Mouse (Mus musculus) forelimb bud, embryonic 11.5 days (tissue): ENCODE data around the gene Hoxb8.

Source experiments
- DNase-seq: peaks from one replicate; pipeline ENCODE4 v3.0.0-alpha.2; 2012; ENCODE audit warnings: low read depth, low spot score

The Hoxb8 gene

DNA sequence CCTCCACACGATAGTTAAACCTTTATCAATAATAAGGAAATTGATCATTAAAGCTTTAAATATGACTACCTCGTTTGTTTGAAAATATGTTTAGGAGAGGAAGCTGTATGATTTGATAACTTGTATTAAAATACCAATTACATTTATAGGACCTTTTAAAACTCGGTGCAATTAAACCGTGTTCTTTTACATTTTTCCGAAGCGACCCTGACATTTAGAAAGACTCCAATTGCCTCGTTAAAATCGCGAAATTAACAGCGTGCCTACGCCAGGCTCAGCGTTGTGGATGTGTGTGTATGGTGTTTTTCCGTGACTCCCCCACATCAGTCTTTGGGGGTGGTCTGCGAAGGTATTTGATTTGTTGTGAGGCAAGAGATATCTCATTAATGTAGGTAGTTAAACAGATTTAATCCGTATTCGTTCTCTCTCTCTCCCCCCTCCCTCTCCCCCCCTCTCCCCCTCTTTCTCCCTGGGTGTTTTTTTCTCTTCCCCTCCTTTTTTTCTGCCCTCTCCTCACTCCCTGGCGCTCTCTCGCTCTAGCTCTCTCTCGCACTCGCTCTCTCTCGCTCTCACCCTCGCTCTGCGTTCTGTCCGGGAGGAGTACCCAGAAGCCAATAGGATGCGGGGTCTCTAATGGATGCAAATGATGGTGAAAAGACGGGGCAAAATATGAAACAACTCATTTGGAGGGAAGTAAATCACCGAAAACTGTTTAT, at the start of gene Hoxb8:
Gene Hoxb8, plus strand, starts transcription at position 51 of the 716 bp plus-strand sequence.
- no peak for DNase-seq

DNA sequence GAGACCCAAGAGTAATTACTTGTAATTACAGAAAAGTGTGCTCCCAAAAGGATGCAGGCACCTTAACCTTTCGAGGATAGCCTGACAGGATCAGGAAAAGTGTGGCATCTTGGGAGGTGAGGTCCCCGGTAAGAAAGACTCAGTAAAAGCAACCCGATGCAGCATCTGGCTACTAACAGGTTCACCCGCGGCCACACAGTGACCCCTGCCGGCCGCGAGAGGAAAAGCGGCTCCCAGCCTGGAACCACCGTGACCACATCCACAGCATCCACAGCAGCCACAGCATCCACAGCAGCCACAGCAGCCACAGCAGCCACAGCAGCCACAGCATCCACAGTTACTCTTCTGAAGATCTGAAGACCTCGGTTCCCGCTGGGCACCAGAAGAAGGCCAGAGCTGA, 46.8 kb upstream of the Hoxb8 start:
- DNase-seq = no peak

DNA sequence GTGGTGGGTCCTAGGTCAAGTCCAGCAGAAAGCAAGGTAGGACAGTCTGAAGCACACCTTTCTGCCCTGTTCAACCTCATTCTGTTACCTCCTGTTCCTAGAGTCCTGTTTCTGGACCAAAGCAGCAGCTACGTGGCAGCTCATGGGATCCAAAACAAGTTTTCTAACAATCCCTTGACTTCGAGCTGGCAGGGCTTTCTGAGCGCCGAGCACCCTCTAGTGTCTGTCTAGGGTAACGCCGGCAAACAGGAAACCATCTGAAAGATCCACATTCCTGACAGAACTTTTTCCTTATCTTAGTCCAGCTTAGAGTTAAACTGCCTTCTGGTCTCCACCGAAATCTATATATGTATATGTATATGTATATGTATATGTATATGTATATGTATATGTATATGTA, 41.5 kb upstream of the Hoxb8 start:
- DNase-seq = peak; percentile 67

DNA sequence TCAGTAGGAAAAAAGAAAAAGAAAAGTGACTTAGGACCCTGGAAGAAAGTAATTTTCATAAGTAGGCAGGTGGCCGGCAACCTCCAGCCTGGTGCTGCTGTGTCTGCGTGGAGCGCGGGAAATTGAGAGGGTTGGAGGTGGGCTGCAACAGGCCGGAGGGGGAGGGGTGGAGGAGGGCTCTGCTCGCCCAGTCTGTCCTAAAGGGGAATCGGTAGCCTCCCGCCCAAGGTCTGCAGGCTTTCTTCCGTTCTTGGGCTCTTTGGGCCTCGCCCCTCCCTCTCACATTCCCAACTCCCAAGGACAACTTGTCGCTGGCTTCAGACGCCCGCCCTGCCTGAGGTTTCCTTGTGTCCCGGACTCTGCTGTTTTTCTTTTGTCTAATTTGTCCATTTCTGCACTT, 30.8 kb upstream of the Hoxb8 start:
- no peak for DNase-seq

DNA sequence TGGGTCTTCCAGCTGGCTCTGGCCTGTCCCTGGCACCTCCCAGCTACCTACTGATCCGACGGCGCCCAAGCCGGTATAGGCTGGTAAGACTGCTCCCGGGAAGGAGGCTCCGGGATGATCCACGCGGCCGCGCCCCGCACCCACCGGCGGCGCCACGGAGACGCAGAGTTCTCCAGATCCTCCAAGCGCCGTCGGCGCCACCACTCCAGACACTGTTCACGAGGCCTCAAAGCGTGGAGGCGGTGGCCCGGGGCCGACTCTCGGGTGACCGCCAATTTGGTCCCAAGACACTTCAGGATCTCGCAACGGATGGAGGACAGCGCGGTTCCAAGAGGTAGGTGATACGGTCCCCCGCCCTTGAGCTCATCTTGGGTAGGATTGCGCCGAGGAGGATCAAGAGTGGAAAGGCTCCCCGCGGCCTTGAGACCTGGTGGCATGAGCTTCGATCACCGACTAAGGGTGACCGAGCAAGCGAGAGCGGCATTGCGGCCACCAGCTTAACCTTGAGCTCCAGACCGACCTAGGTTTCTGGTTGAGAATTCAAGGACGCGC, 30.1 kb upstream of the Hoxb8 start:
- no peak for DNase-seq

DNA sequence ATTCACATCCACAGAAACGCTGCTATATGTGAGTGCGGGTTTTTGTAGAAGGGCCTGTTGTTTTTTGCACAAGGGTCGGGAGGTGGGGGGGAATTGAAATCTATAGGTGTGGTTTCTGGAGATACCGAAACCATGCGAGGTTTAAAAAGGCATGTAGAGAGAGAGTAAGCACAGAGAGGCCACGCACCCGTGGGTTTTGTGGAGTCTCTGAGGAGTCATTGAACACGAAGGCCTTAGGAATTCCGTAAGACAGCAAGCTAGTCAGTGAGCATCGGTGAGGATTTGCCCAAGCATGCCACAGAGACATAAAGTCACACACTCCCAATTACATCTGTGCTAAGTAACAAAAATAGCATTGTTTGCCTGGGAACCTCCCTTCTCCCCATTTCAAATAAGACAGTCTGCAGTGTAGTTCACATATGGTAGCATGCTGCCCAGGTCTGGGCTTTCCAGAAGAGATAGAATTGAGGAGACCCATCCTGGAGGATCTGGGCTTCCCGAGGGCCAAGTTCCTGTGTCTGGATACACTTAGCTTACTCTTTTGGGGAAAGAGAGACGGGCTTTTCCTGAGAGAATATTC, 29.1 kb upstream of the Hoxb8 start:
- no peak for DNase-seq

DNA sequence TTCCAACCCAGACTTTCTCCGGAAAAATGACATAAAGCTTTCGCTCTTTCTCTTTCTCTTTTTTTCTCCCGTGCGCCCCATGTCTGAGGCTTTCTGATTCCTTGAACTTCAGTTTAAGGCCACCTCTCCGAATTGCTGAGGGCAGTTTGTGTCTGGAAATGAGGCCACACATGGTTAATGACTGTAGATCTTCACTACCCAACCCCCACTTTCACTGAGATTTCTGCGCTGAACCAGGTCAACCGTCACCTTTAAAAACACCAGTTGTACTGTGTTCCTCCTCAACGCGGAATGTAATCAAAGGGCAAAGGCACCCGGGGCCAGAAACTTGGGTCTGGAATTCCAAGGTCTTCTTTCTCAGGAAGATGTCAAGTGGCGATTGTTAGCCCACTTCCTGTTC, 27.5 kb upstream of the Hoxb8 start:
- DNase-seq = no peak

DNA sequence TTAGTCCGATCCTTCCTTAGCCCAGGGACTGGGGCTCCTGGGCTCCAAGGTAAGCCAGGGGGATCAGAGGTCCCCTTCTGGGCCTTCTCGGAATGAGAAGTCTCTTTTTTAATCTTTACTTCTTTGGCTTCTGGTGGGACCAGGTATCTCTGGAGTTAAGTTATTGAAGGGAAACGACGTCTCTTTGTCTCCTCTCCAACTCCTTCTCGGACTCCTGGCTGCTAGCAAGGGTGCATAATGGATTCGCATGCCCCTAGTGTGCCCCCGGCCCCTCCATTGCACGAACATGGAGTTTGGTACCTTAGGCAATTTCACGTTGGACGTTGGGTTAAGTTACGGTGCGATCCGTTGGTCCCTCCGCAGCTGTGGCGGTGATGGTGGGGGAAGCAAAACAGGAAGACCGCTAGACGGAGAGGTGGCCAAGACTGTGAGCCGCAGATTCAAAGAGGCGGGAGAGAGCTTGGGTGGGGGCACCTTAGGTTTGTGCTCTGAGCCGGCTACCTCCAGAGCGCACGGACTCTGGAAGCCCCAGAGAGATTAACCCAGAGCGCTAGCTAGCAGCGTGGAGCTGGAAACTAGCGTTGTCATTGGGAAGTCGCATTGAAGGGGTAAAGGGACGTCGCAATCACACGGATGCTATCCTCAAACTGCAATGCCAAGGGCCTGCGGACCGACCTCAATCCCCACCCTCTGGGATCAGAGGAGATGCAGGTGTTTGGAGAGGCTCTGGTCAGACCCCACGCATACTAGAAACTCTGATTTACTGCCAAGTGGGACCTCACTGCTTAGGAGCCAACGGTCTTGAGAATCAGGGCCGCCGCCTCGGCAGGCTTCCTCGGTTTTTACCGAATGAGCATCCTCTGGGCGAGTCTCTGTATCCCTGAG, 26.4 kb upstream of the Hoxb8 start:
- no peak for DNase-seq

DNA sequence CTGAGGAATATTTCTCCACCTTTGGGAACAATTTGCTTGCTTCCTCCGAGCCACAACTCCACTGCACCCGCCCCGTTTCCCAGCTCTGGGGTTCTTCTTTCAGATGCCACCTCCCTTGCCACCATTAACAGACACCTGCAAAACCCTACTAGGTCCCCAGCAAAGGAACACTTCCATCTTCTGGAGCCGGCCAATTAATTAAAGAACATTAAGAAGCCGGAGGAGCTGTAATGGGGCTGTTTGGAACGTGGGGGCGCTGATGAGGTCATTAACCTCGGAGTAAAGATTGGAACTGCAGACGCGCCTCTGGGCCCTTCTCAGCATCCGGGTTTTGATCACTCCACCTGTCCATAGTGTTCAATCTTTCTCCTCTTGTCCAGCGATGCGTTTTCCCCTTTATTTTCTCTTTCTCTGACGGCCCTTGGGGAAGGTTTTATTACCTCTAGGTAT, 25.7 kb upstream of the Hoxb8 start:
- DNase-seq = no peak

DNA sequence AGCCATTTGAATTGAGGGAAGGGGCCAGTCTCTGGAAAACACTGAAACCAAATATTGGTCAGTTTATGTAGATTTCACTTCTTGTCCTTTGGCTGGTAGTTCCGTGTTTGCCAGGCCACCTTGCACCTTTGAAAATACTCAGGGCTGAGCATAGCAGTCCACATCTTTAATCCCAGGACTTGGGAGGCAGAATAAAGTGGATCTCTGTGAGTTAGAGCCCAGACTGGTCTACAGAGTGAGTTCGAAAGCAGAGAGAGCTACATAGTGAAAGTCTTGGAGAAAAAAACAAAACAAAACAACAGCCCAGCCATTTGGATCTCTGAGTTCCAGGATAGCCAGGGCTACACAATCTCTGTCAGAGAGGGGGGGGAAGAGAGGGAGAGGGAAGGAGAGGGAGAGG, 24.6 kb upstream of the Hoxb8 start:
- DNase-seq = no peak

DNA sequence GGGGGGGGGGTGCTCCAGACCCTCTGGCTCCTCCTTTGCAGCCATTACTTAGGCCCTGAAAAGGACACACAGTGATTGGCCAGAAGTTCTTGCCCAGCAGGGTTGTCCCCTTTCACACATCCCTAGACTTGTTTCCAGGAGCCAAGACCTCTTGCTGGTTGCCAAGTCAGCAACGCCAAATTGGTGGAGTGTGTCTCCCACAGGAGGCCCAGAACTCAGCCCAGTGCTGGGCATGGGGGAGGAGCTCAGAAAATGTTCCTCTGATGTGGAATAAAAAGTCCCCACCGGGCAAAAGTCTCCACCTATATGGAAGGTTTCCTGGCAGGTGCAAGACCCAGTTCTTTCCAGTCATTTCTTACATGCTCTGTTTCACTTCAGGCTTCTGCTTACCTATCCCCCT, 22.7 kb upstream of the Hoxb8 start:
- no peak for DNase-seq

DNA sequence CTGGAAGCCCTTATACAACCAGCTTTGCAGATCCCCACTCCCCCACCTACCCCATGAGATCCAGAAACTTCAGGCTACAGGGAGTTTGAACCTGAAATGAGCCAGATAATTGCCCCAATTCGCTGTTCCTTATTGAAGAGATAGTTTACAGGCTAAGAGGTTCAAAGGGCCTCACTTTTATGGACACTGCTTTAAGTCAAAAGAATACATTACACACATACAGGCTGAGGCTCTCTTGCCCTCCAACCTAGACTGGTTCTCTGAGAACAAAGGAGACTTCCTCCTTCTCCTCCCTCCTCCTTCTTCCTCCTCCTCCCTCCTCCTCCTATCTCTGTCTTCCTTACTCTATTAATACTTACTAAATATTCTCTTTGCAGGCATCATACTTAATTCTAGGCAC, 22.2 kb upstream of the Hoxb8 start:
- no peak for DNase-seq

DNA sequence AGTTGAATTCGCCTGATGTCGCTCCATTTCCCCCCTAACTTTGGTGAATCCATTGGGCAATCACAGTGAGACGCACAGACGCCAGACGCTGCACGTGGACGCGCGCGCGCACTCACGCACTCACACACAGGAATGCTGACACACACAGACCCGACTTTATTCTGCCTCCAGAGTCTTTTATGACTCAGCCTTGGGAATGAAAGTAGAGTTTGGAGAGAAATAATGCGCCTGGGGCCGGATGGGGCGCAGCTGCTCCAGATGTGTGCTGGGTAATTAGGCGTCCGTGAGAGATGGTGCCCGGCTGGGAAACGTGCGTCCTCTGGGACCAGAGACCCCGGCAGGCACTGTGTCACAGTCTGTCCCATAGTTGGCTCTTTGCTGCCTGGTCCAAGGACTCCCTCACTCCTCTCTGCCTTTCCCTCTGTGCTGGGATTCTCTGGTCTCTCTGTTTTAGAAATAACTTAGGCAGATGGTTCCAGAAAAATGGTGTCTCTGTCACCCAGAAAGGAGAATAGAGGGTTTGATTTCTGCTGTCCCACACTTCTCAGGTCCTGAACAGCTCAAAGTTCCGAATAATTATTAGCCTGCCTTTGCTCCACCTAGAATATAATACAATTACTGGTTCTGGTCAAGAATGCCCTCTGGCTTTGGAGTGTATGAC, 21.3 kb upstream of the Hoxb8 start:
- no peak for DNase-seq

DNA sequence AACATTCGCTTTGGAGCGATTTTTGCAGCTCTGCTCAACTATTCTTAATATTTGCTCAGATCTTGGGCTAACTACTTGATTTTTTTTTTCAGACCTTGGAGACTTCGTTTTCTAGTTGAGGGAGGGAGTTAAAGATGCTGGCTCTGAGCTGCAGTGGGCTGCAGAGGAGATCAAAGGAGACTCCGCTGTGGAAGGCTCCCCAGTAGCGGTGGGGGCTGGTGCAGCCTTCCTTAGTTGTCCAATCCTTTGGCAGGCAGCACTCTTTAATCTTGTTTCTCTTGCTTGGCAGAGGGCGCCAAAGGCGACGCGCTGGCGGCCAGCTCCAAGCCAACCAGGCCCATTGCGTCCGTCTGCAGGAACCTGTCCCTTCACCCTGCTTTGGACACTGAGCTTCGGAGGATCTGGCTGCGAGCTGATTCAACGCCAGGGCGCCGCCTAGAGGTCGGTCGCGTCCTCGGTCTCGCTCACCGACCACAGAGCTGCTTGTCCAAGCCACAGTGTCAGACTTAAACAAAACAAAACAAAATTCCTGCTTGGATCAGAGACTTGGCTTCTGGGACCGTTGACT, 20.3 kb upstream of the Hoxb8 start:
- peak; percentile 80 for DNase-seq

DNA sequence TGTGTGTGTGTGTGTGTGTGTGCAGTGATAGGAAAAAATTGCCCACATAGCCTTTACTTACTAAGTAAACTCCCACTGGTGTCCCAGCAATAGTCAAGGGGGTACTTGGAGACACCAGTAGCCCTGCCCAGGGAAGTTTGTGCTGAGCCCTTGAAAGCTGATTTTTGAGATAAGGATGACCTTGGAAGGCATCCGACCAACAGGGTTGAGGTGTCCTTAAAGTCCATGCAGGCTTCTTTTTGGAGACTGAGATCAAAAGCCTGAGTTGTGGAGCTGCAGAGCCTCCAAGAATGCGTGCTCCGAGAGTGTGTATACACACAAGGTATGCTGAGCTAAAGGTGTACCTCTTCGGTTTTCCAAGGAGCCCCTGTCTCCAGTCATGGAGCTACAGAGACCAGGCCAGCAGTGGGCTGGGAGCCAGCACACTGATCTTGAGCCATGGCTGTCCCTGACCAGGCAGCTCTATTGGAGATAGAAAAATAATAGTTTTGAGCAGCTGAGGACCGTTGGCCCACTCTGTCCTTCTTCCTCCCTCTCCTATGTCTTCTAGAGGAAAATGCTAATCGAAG, 19.4 kb upstream of the Hoxb8 start:
- DNase-seq = no peak

DNA sequence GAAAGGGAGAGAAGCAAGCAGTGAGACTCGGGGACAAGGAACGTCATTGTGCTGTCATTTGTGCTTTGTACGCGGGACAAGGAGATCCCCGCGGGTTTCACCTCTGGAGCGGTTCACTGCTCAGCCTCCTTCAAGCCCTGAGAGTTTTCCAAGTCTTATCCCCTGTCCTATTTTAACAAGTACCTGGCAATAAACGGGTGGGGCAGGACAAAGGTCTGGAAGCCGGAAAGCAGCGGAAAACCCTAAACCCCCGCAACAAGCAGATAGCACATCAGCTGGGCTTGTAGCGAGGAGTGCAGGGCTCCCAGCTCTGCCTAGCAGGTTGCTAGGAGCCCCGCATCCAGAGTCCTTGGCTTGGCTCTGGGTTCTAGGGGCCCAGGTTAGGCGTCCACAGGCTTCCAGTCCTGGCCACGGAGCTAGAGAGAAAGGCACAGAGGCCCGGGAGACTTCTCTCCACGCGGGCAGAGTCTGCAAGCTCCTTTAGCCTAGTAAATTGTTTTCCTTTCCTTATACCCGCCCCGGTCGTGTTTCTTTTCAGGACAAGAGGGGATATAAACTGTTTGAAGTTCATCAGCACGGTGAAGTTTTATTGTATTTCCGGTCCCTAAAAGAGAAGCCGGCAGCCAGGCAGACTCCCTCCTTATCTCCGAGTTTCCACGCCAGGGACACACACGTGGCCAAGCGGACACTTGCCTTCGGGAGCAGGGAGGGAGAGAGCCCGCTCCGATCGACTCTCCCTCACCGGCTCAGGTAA, 17.9 kb upstream of the Hoxb8 start:
- DNase-seq = no peak

DNA sequence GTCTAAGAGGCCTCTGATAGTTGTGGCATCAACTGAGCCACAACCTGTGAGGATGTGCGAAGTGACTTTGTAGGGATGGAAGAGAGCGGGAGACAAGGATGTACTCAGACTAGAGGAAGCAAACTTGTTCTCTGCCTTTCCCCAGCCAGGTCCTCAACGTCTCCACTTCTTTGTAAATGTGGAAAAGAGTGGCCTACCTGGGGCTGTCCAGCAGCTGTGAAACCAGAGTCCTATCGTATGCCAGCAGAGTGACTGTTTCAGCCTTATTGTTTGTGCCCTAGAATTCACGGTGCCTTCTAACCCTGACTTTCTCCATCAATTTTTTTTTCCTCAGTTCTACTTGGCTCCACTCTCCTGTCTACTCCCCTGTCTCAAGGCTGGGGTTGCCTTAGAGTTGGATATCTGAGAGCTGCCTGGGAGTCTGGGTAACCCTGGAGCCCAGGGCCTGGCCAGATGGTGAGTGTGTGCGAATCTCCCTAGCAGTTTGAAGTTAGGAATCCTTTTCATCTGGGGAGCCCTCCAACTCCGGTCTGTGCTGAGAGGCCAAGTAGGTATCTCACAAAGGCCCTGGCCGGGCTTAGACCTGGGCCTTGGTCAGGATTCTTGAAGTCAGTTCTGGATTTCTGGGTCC, 17.2 kb upstream of the Hoxb8 start:
- no peak for DNase-seq

DNA sequence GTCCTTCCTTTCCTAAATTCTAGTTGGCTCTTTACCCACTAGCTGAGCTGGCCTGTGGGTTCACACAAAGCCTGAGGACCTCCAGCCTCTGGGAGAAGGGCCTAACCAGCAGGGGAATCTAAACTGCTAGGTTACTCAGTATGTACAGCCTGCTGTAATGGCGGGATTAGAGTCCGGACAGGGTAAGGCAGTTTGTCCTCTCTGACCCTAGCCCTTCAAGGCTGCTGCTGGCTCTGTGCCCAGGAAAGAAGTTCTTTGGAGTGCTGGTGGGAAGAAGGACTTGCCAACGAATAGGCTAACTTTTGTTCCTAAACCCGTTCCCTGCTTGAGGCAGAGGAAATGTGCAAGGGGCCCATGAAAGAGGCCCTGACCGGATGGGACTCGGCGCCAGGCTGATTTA, 15.8 kb upstream of the Hoxb8 start:
- DNase-seq = no peak

DNA sequence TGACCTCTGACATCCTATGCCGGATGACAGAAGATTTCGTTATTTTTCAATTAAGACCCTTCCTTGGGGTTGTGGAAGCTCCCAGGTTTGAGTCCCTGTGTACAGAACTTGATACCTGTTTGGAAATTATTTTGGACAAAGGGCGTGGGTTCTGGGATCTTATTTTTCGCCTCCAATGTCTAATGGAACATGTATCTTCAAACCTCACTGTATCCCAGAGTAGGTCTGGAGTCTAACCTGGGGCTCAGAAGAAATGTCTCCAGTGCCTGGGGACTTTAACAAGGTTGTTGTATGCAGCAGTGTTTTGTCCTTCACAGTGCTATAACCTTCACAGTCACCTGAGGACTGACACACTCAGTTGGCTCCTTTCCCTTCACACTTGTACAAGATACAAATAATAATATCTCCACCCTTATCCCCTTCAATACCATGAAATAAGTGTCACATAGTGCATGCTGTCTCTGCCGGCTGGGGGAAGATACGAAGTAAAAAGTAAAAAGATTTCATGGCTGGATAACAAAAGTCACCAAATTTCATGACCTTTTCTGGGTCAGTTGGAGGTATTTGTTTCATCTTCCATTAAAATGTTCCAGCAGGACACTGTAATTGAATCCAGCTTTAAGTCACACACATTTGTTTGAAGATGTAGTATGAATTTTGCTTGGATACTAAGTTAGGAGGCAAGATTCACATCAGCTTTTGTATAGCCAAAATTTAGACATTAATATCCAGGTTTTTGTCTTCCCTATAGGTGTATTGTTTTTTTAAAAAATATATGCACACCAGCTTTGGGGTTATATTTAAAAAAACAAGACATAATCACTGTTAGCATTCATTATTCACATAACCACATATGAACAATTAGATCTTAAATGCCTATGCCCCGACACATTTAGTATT, 14.4 kb upstream of the Hoxb8 start:
- no peak for DNase-seq
